Mouse (Mus musculus) forebrain, embryonic 16.5 days (tissue): ENCODE data around the gene Fem1b. TPM values are rescaled to one million over a fixed set of nuclear protein-coding genes. Genes with fewer than 3 reads are reported as not detected.
"Not testable (repeated sequence)": the region's sequence is repeated elsewhere in the genome, so short reads cannot be mapped to it uniquely, and the experiment has no call there.

Experiments used
- ATAC-seq: fragments of 200-750 bp; cut with Nextera tagmentation; 2 replicates; pipeline ENCODE4 v1.8.0; 2017; ENCODE audit warnings: mild to moderate bottlenecking, moderate library complexity
- H3K27ac ChIP-seq: fragments of 300-500 bp; sonication (generic); 2 replicates; pipeline ENCODE4 v1.5.1; 2014; ENCODE audit warnings: low read length, control low read depth
- H3K27me3 ChIP-seq: fragments of 300-500 bp; sonication (generic); replicated peaks from 2 replicates; pipeline ENCODE4 v1.6.1; 2014; ENCODE audit warnings: low read length; ENCODE audit not compliant: control insufficient read depth, insufficient read depth
- H3K36me3 ChIP-seq: fragments of 300-500 bp; sonication (generic); 2 replicates; pipeline ENCODE4 v1.6.1; 2014; ENCODE audit not compliant: control insufficient read depth, insufficient read depth
- H3K4me1 ChIP-seq: fragments of 300-500 bp; sonication (generic); replicated peaks from 2 replicates; pipeline ENCODE4 v1.6.1; 2014; ENCODE audit warnings: low read length; ENCODE audit not compliant: control insufficient read depth, insufficient read depth
- H3K4me2 ChIP-seq: fragments of 300-500 bp; sonication (generic); 2 replicates; pipeline ENCODE4 v1.6.1; 2014; ENCODE audit warnings: mild to moderate bottlenecking, low read length, control low read depth
- H3K4me3 ChIP-seq: fragments of 300-500 bp; sonication (generic); replicated peaks from 2 replicates; pipeline ENCODE4 v1.5.1; 2014; ENCODE audit warnings: mild to moderate bottlenecking, low read length, control low read depth
- H3K9ac ChIP-seq: fragments of 300-500 bp; sonication (generic); replicated peaks from 2 replicates; pipeline ENCODE4 v1.6.1; 2014; ENCODE audit warnings: low read depth, low read length, control low read depth
- H3K9me3 ChIP-seq: fragments of 300-500 bp; sonication (generic); 2 replicates; pipeline ENCODE4 v1.6.1; 2016; ENCODE audit warnings: low read length; ENCODE audit not compliant: control insufficient read depth
- WGBS: fragments of 180-500 bp; shearing (Covaris S2); extraction: QIAGEN DNeasy Blood & Tissue Kit; methylation state at CpG from one replicate; pipeline ENCODE4 v1.1.7; 2014; 5-methylcytosine and 5-hydroxymethylcytosine counted together
- polyA plus RNA-seq: library from polyadenylated mRNA; unstranded; fragments of >200 nt; fragmentation: Nextera tagmentation; extraction: Ambion mirVana; gene quantifications from 2 replicates; pipeline ENCODE4 v1.2.1, GENCODE M21; 2015

Fem1b gene
- polyA plus RNA-seq, 1 experiment from 2014 or later, result 50.2 TPM

GRCm38 (mm10) chr9:62829877-62830276 lies 18.1 kb upstream of the Fem1b start:
- WGBS, result 87% methylated on average over 6 of the region's 6 CpGs
- ATAC-seq, result no peak
- no peak overlapping the region for H3K4me3 ChIP-seq
- H3K36me3 ChIP-seq, result no peaks in the 10 kb centered on the region
- no peak overlapping the region for H3K9ac ChIP-seq
- H3K4me2 ChIP-seq, result no peak overlapping the region
- H3K4me1 ChIP-seq, result peaks cover 4% of the 10 kb centered on the region; the same call in 1 of the 2 replicates
- H3K27me3 ChIP-seq, result no peaks in the 10 kb centered on the region
- H3K27ac ChIP-seq, result no peak overlapping the region
- no peaks in the 10 kb centered on the region for H3K9me3 ChIP-seq

GRCm38 (mm10) chr9:62828662-62829086 lies 16.9 kb upstream of the Fem1b start:
- H3K4me2 ChIP-seq, result peak overlapping the region; percentile 60
- WGBS, result 0% methylated on average over 23 of the region's 23 CpGs
- H3K27ac ChIP-seq, result peak overlapping the region; percentile 50; the same call in 1 of the 2 replicates
- H3K9me3 ChIP-seq, result no peaks in the 10 kb centered on the region
- ATAC-seq, result peak; percentile 96
- H3K9ac ChIP-seq, result peak overlapping the region; percentile 39
- H3K36me3 ChIP-seq, result no peaks in the 10 kb centered on the region
- H3K27me3 ChIP-seq, result no peaks in the 10 kb centered on the region
- H3K4me3 ChIP-seq, result peak overlapping the region; percentile 56
- H3K4me1 ChIP-seq, result peaks cover 4% of the 10 kb centered on the region; the same call in 1 of the 2 replicates

- Histone ChIP-seq H3K4me3 (peak overlapping the region; percentile 56), H3K4me2 (peak overlapping the region; percentile 60), H3K9ac (no peak overlapping the region), H3K27me3 (no peaks in the 10 kb centered on the region), H3K27ac (no peak overlapping the region; the same call in 1 of the 2 replicates), H3K9me3 (no peaks in the 10 kb centered on the region), H3K36me3 (no peaks in the 10 kb centered on the region), H3K4me1 (peaks cover 4% of the 10 kb centered on the region; the same call in 1 of the 2 replicates)
- 6% methylated on average over 24 of the region's 24 CpGs for WGBS
- 0 out of 2 replicates have a peak, but pooled peaks have one; percentile 22 for ATAC-seq
These were observed 16.4 kb upstream of the Fem1b start for GRCm38 (mm10) chr9:62827939-62828652.

GRCm38 (mm10) chr9:62826456-62826855 lies 14.7 kb upstream of the Fem1b start:
- no peaks in the 10 kb centered on the region for H3K36me3 ChIP-seq
- WGBS, result 7% methylated on average over 7 of the region's 7 CpGs
- H3K4me2 ChIP-seq, result no peak overlapping the region
- no peak overlapping the region for H3K9ac ChIP-seq
- peaks cover 4% of the 10 kb centered on the region; the same call in 1 of the 2 replicates for H3K4me1 ChIP-seq
- H3K4me3 ChIP-seq, result no peak overlapping the region
- no peak for ATAC-seq
- H3K9me3 ChIP-seq, result no peaks in the 10 kb centered on the region
- H3K27me3 ChIP-seq, result no peaks in the 10 kb centered on the region
- H3K27ac ChIP-seq, result no peak overlapping the region

GRCm38 (mm10) chr9:62825791-62826393 lies 14.2 kb upstream of the Fem1b start:
- Histone ChIP-seq H3K4me2 (no peak overlapping the region), H3K4me3 (no peak overlapping the region), H3K27me3 (no peaks in the 10 kb centered on the region), H3K9me3 (no peaks in the 10 kb centered on the region), H3K4me1 (peaks cover 4% of the 10 kb centered on the region; the same call in 1 of the 2 replicates), H3K9ac (no peak overlapping the region), H3K27ac (no peak overlapping the region), H3K36me3 (no peaks in the 10 kb centered on the region)
- no peak for ATAC-seq
- 3% methylated on average over 9 of the region's 9 CpGs for WGBS

GRCm38 (mm10) chr9:62821811-62822210 lies 10.1 kb upstream of the Fem1b start:
- H3K27ac ChIP-seq, result no peak overlapping the region
- no peak for ATAC-seq
- no peak overlapping the region for H3K4me2 ChIP-seq
- H3K27me3 ChIP-seq, result no peaks in the 10 kb centered on the region
- H3K9ac ChIP-seq, result no peak overlapping the region
- no peak overlapping the region for H3K4me3 ChIP-seq
- peaks cover 6% of the 10 kb centered on the region; the same call in 1 of the 2 replicates for H3K4me1 ChIP-seq
- 95% methylated on average over 7 of the region's 7 CpGs for WGBS
- H3K9me3 ChIP-seq, result no peaks in the 10 kb centered on the region
- H3K36me3 ChIP-seq, result no peaks in the 10 kb centered on the region

GRCm38 (mm10) chr9:62820829-62821228 lies 9.1 kb upstream of the Fem1b start:
- H3K9me3 ChIP-seq, result no peaks in the 10 kb centered on the region
- no peak overlapping the region for H3K27ac ChIP-seq
- H3K36me3 ChIP-seq, result no peaks in the 10 kb centered on the region
- ATAC-seq, result no peak
- H3K4me1 ChIP-seq, result peaks cover 6% of the 10 kb centered on the region; the same call in 1 of the 2 replicates
- no peak overlapping the region for H3K9ac ChIP-seq
- 90% methylated on average over 6 of the region's 6 CpGs for WGBS
- no peak overlapping the region for H3K4me2 ChIP-seq
- no peaks in the 10 kb centered on the region for H3K27me3 ChIP-seq
- H3K4me3 ChIP-seq, result no peak overlapping the region

GRCm38 (mm10) chr9:62819910-62820309 lies 8.2 kb upstream of the Fem1b start:
- not testable (repeated sequence) for H3K9ac ChIP-seq, H3K36me3 ChIP-seq, H3K27me3 ChIP-seq, H3K4me1 ChIP-seq, H3K4me3 ChIP-seq, ATAC-seq, H3K4me2 ChIP-seq, H3K9me3 ChIP-seq, H3K27ac ChIP-seq
- 83% methylated on average over 6 of the region's 6 CpGs for WGBS

GRCm38 (mm10) chr9:62819494-62819893 lies 7.8 kb upstream of the Fem1b start:
- WGBS, result 87% methylated on average over 3 of the region's 3 CpGs
- Histone ChIP-seq H3K36me3 (no peaks in the 10 kb centered on the region), H3K9ac (no peak overlapping the region), H3K27ac (no peak overlapping the region), H3K27me3 (no peaks in the 10 kb centered on the region), H3K4me3 (no peak overlapping the region), H3K4me1 (peaks cover 6% of the 10 kb centered on the region; the same call in 1 of the 2 replicates), H3K4me2 (no peak overlapping the region), H3K9me3 (no peaks in the 10 kb centered on the region)
- ATAC-seq, result no peak
